ENCODE assay signal across 25 mouse cellular contexts in the genomic region with DNA sequence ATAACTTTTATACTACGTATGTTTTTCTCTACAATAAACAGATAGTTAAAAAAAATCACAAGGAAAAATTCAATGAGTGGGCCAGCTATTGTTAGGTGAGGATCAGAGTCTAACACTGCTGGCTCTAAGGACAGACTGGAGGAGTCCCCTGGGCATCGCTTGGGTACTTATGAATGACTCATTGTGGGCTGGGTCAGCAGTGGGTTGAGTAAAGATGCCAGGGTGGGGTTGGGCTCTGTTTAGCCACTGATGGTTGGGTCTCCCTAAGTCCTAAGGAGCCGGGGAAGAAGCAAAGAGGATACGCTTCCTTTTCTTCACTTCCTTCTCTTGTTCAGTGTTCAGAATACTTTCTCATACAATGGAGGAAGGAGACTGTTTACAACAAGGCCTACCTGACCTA. TPM values are rescaled to one million over a fixed set of nuclear protein-coding genes. Genes with fewer than 3 reads are reported as not detected.
A peak's percentile ranks its signal among the peaks of the same experiment; 100 is the strongest.
DNase-seq lines count a peak whose midpoint lies in the region; ATAC-seq and TF ChIP-seq lines count a peak whose summit lies in the region.
"Had no signal": no experiment of that assay in that cellular context is flagged by ENCODE, and none has a peak within 500 bp of the region (broad histone marks: within the 10 kb centered on the region; RNA-seq: fewer than 3 reads in every experiment).

No protein-coding gene starts in this region.

- whole genome bisulfite sequencing in lung, postnatal 0 days, result 61% methylated on average over 4 of the region's 4 CpGs
- WGBS in lung, adult 2 months, result 40% methylated on average over 4 of the region's 4 CpGs

- H3K9me3 ChIP-seq in lung, postnatal 0 days (ENCODE audit: low read length), result no peaks in the 10 kb centered on the region
- H3K9me3 ChIP-seq: embryonic facial prominence, embryonic 10.5 days; embryonic facial prominence, embryonic 13.5 days; forebrain, embryonic 12.5 days; forebrain, embryonic 15.5 days; hindbrain, embryonic 12.5 days; hindbrain, embryonic 15.5 days; intestine, embryonic 15.5 days had no signal

- TF ChIP-seq EP300 in lung, postnatal 0 days (IDR thresholded peaks at IDR 0.05), result no peak

- H3K9ac ChIP-seq in lung, postnatal 0 days (replicated peaks; ENCODE audit: low read depth), result no peak overlapping the region
- H3K9ac ChIP-seq: embryonic facial prominence, embryonic 13.5 days; forebrain, embryonic 12.5 days; forebrain, embryonic 15.5 days; hindbrain, embryonic 12.5 days; hindbrain, embryonic 15.5 days; intestine, embryonic 15.5 days had no signal

- H3K36me3 ChIP-seq in lung, postnatal 0 days (ENCODE audit: insufficient read depth, low read length), result no peaks in the 10 kb centered on the region
- H3K36me3 ChIP-seq: embryonic facial prominence, embryonic 10.5 days; embryonic facial prominence, embryonic 13.5 days; forebrain, embryonic 12.5 days; forebrain, embryonic 15.5 days; hindbrain, embryonic 12.5 days; hindbrain, embryonic 15.5 days; intestine, embryonic 15.5 days had no signal

- no peaks in the 10 kb centered on the region for H3K4me1 ChIP-seq in lung, postnatal 0 days (ENCODE audit: insufficient read depth, low read depth, low read length)
- no peaks in the 10 kb centered on the region for H3K4me1 ChIP-seq in lung, adult 2 months (ENCODE audit: control insufficient read depth, insufficient read depth, low read length)
- H3K4me1 ChIP-seq: embryonic facial prominence, embryonic 10.5 days; embryonic facial prominence, embryonic 13.5 days; forebrain, embryonic 12.5 days; forebrain, embryonic 15.5 days; hindbrain, embryonic 12.5 days; hindbrain, embryonic 15.5 days; intestine, embryonic 15.5 days had no signal

- H3K4me3 ChIP-seq in lung, postnatal 0 days (ENCODE audit: low read depth, low read length), result no peak overlapping the region
- H3K4me3 ChIP-seq in lung, adult 2 months (replicated peaks; ENCODE audit: extremely low read depth, low read depth, low read length), result no peak overlapping the region
- H3K4me3 ChIP-seq: embryonic facial prominence, embryonic 10.5 days; embryonic facial prominence, embryonic 13.5 days; erythroblast, embryonic 14.5 days; forebrain, embryonic 12.5 days; forebrain, embryonic 15.5 days; hindbrain, embryonic 12.5 days; hindbrain, embryonic 15.5 days; intestine, embryonic 15.5 days had no signal

- TF ChIP-seq CTCF in lung, postnatal 0 days (IDR thresholded peaks at IDR 0.05), result no peak
- no peak for TF ChIP-seq CTCF in lung, adult 2 months (IDR thresholded peaks at IDR 0.05; ENCODE audit: insufficient read depth, low read length)

- no peak overlapping the region for H3K4me2 ChIP-seq in lung, postnatal 0 days (replicated peaks; ENCODE audit: low read depth, low read length)
- H3K4me2 ChIP-seq: embryonic facial prominence, embryonic 13.5 days; forebrain, embryonic 12.5 days; forebrain, embryonic 15.5 days; heart, embryonic 11.5 days; hindbrain, embryonic 12.5 days; hindbrain, embryonic 15.5 days; intestine, embryonic 15.5 days had no signal

- no peak overlapping the region for H3K27ac ChIP-seq in lung, postnatal 0 days (ENCODE audit: low read length)
- H3K27ac ChIP-seq: embryonic facial prominence, embryonic 10.5 days; embryonic facial prominence, embryonic 13.5 days; forebrain, embryonic 12.5 days; forebrain, embryonic 15.5 days; hindbrain, embryonic 12.5 days; hindbrain, embryonic 15.5 days; intestine, embryonic 15.5 days had no signal

- peak; percentile 46; the same call in 1 of the 2 replicates for ATAC-seq in lung, postnatal 0 days
- 0 out of 2 replicates have a peak, but pooled peaks have one; percentile 31 for ATAC-seq in megakaryocyte progenitor cell, adult 5-6 weeks (replicated peaks; ENCODE audit: poor library complexity)
- ATAC-seq in activated CD4-positive, CD25-positive, alpha-beta regulatory T cell, adult 4 months, result no peak
- ATAC-seq: forebrain, embryonic 15.5 days; intestine, embryonic 15.5 days had no signal

- no peaks in the 10 kb centered on the region for H3K27me3 ChIP-seq in lung, postnatal 0 days (replicated peaks; ENCODE audit: insufficient read depth, low read length)
- H3K27me3 ChIP-seq: embryonic facial prominence, embryonic 13.5 days; forebrain, embryonic 12.5 days; forebrain, embryonic 15.5 days; hindbrain, embryonic 12.5 days; hindbrain, embryonic 15.5 days; intestine, embryonic 15.5 days had no signal

- TF ChIP-seq POLR2A in lung, adult 2 months (IDR thresholded peaks at IDR 0.05; ENCODE audit: borderline replicate concordance, extremely low read depth, low read depth, low read length), result no peak

- DNase-seq in lung, postnatal 0 days (ENCODE audit: low spot score), result peak; percentile 14
- no peak for DNase-seq in lung, adult 2 months
- DNase-seq in NIH3T3 (ENCODE audit: low read depth), result peak; percentile 55
- DNase-seq in cerebellum, adult 9-11 months, result no peak
- no peak for DNase-seq in cerebellum, adult 8-10 months
- DNase-seq in frontal cortex, postnatal 25 days (ENCODE audit: low spot score in 2 of 2), result no peak
- DNase-seq: adrenal gland, adult 8-10 months; adrenal gland, postnatal 25 days; cerebellum, adult 18-20 months; cerebellum, postnatal 10 days; cerebellum, postnatal 36 days; embryo, embryonic 11 days; gastrocnemius, postnatal 25 days; kidney, adult 11 months had no signal

RNA-seq across cellular contexts. Expression of gene Crebbp, which starts 22.3 kb away (rescaled TPM):
- polyA plus RNA-seq in lung, postnatal 0 days (2015; fragmentation: Nextera tagmentation; extraction: Ambion mirVana), result 24.7 and 30.6 TPM in 2 replicates
- polyA plus RNA-seq in lung, adult 2 months (2012; rRNA removed), result 31.8 and 43.4 TPM in 2 replicates
- 43.2 and 45.4 TPM in 2 replicates for total RNA-seq in megakaryocyte progenitor cell, adult 5-6 weeks (2015)
- 11.5 and 25.0 TPM in 2 replicates for total RNA-seq in megakaryocyte progenitor cell, adult 5-6 weeks (2017)
- polyA plus RNA-seq in activated CD4-positive, CD25-positive, alpha-beta regulatory T cell, adult 4 months (2017; shearing (Covaris generic)), result 10 to 100 TPM; 60.0 to 61.2 TPM

Comparison
In these comparisons a context has a peak if more than half of its experiments do, and no peak if none do; other contexts are left out.
1. DNase-seq: peak in lung, postnatal 0 days (single experiment) and NIH3T3 (single experiment); none in lung, adult 2 months (single experiment), cerebellum, adult 9-11 months (single experiment), cerebellum, adult 8-10 months (single experiment) and frontal cortex, postnatal 25 days (0 of 2).